Mouse (Mus musculus) myocyte (in vitro differentiated cells): ENCODE measurements around the gene Gm9803.
"Not testable (repeated sequence)": the region's sequence is repeated elsewhere in the genome, so short reads cannot be mapped to it uniquely, and the experiment has no call there.

Experiments
- CEBPB ChIP-seq: IDR thresholded peaks from 2 replicates; pipeline ENCODE4 v1.6.1; 2011; ENCODE audit warnings: mild to moderate bottlenecking, moderate library complexity; ENCODE audit not compliant: poor library complexity, insufficient read depth, severe bottlenecking
- E2F4 ChIP-seq: IDR thresholded peaks from one replicate; pipeline ENCODE4 v1.6.1; 2011; ENCODE audit warnings: mild to moderate bottlenecking, control low read depth, moderate library complexity; ENCODE audit not compliant: insufficient read depth
- MAX ChIP-seq: IDR thresholded peaks from one replicate; pipeline ENCODE4 v1.6.1; 2011; ENCODE audit warnings: low read depth, mild to moderate bottlenecking, control low read depth
- MYOD1 ChIP-seq, 3 experiments: IDR thresholded peaks; one replicate each; pipeline ENCODE4 v1.6.1; 2011; ENCODE audit warnings: control low read depth in 2 of 3, low read depth in 2 of 3, mild to moderate bottlenecking in 2 of 3, moderate library complexity in 1 of 3; ENCODE audit not compliant: insufficient read length in 2 of 3, control insufficient read depth in 1 of 3
- MYOG ChIP-seq, 3 experiments: IDR thresholded peaks; one replicate each; pipeline ENCODE4 v1.6.1; 2011; ENCODE audit warnings: control low read depth in 2 of 3, low read depth in 2 of 3, mild to moderate bottlenecking in 2 of 3; ENCODE audit not compliant: insufficient read length in 2 of 3, control insufficient read depth in 1 of 3, insufficient read depth in 1 of 3
- POLR2A ChIP-seq: IDR thresholded peaks from one replicate; pipeline ENCODE4 v1.6.1; 2011; ENCODE audit warnings: low read depth, mild to moderate bottlenecking, control low read depth, moderate library complexity; ENCODE audit not compliant: insufficient read length
- POLR2AphosphoS2 ChIP-seq: IDR thresholded peaks from one replicate; pipeline ENCODE4 v1.6.1; 2011; ENCODE audit warnings: low read depth, control low read depth; ENCODE audit not compliant: insufficient read length
- SRF ChIP-seq: IDR thresholded peaks from one replicate; pipeline ENCODE4 v1.6.1; 2011; ENCODE audit warnings: low read depth; ENCODE audit not compliant: control insufficient read depth, insufficient read length
- USF1 ChIP-seq: IDR thresholded peaks from one replicate; pipeline ENCODE4 v1.6.1; 2011; ENCODE audit warnings: low read depth, mild to moderate bottlenecking, control low read depth, moderate library complexity

GRCm38 (mm10) chr10:43523931-43524330 lies at the start of gene Gm9803:
- TF ChIP-seq POLR2A; SRF; USF1; E2F4; MYOD1 (IDR thresholded peaks at IDR 0.05; ENCODE audit: control insufficient read depth in 1 of 3, insufficient read length in 2 of 3, low read depth in 2 of 3); POLR2AphosphoS2; MYOG (IDR thresholded peaks at IDR 0.05; ENCODE audit: control insufficient read depth in 1 of 3, insufficient read depth in 1 of 3, insufficient read length in 2 of 3, low read depth in 2 of 3); CEBPB; MAX: not testable (repeated sequence)
